Mouse (Mus musculus): ENCODE measurements around the gene Nup107. TPM values are rescaled to one million over a fixed set of nuclear protein-coding genes. Genes with fewer than 3 reads are reported as not detected.
"Not testable (repeated sequence)": the region's sequence is repeated elsewhere in the genome, so short reads cannot be mapped to it uniquely, and the experiment has no call there.

Nup107 gene
- total RNA-seq, 2 experiments from 2014 or later = 4.3 to 5.5 TPM

- DNase-seq = no peak
- intact Hi-C loops (cut with DNase I) = no loop called here
Observed at GRCm38 (mm10) chr10:117766896-117767160, 25.7 kb downstream of the Nup107 start.

GRCm38 (mm10) chr10:117766111-117766895, 26.2 kb downstream of the Nup107 start:
- no peak for DNase-seq
- intact Hi-C loops (cut with DNase I) = no loop called here

DNA sequence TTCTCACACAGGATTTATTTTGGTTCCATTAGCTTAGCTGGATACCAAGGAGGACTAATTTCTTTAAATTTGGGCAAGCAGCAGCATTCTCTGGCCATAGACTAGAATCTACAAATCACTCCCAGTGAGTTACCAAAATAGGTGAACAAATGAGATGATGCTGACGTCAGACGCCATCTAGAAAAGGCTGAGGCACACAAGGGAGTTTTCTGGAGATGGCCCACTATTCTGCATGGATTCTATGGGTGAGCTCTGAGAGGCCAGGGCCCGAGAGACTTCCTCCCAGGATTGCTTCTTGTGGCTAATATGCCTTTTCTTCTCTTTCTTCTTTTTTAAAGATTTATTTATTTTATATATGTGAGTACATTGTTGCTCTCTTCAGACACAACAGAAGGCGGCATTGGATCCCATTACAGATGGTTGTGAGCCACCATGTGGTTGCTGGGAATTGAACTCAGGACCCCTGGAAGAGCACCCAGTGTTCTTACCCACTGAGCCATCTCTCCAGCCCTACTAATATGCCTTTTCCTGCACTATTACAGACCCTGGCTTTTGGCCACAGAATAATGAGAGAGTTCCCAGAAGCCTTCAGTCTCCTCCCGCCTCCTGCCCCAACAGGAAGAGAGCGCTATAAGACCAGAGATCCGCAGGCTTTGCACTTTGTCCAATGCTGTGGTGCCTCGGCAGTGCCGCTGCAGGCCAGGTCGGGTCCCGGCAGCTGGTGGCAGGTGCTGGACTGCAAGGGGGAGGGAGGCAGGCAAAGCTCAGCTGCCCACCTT, 27.2 kb downstream of the Nup107 start:
- no peak for DNase-seq
- intact Hi-C loops (cut with DNase I) = no loop called here

GRCm38 (mm10) chr10:117764598-117764997, 27.9 kb downstream of the Nup107 start:
- DNase-seq = no peak
- intact Hi-C loops (cut with DNase I) = no loop called here

DNA sequence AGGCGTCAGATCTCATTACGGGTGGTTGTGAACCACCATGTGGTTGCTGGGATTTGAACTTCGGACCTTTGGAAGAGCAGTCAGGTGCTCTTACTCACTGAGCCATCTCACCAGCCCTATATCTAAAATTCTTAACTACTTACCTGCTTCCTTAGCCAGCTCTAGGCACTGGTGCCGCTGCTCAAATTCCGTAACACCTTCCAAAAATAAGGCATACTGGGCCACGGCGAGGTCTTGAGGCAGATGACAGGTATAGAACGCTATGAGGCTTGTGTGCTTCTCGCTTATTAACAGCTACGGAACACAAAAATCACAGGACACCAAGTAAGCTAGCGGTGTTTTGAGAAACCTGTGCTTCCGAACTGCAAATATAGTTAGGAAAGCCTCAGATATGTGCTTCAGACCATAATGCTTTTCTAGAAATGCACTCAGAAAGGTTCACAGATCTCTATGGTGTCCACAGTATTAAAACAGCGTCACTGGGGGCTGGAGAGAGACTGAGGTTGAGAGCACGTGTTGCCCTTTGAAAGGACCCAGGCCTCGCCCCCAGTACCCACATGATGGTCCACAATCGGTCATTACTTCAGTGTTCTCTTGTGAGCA, 28.8 kb downstream of the Nup107 start:
- DNase-seq = no peak
- intact Hi-C loops (cut with DNase I) = no loop called here

GRCm38 (mm10) chr10:117762966-117763365, 29.5 kb downstream of the Nup107 start:
- no peak for DNase-seq
- intact Hi-C loops (cut with DNase I) = no loop called here

DNA sequence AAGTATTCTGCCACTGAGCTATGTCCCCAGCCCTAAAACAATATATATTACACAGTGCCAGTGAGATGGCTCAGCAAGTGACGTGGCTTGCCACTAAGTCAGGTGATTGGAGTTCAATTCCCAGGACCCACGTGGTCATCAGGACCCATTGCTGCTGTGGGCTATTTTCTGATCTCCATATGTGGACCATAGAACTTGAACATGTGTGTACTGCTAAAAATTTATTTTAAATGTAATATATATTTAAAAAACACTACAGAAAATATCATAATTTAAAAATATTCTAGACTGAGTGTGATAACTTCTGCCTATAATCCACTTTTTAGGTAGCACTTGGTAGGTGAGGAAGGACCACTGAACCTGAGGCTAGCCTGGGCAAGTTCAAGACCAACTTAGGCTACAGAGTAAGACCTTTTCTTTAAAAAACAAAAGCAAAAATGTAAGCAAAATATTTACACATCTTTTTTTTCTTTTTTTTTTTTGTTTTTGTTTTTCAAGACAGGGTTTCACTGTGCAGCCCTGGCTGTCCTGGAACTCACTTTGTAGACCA, 30.1 kb downstream of the Nup107 start:
- no peak for DNase-seq
- intact Hi-C loops (cut with DNase I) = no loop called here

DNA sequence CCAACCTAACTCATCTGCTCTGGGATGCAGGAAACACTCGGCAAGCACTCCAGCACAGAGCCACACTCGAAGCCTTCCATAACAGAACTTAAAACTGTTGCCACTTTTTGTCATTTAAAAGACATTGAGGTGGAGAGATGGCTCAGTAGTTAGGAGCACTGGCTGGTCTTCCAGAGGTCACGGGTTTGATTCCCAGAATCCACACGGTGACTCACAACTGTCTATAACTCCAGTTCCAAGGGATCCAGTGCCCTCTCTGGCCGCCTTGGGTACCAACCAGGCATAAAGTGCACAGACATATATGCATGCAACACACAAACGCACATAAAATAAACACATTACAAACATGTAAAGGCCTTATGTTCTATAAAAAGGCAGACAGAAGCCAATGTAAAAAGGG, 31.0 kb downstream of the Nup107 start:
- no peak for DNase-seq
- intact Hi-C loops (cut with DNase I) = no loop called here

GRCm38 (mm10) chr10:117760831-117761335, 31.6 kb downstream of the Nup107 start:
- DNase-seq = no peak
- intact Hi-C loops (cut with DNase I) = no loop called here

GRCm38 (mm10) chr10:117759844-117760630, 32.5 kb downstream of the Nup107 start:
- intact Hi-C loops (cut with DNase I) = no loop called here
- no peak for DNase-seq

DNA sequence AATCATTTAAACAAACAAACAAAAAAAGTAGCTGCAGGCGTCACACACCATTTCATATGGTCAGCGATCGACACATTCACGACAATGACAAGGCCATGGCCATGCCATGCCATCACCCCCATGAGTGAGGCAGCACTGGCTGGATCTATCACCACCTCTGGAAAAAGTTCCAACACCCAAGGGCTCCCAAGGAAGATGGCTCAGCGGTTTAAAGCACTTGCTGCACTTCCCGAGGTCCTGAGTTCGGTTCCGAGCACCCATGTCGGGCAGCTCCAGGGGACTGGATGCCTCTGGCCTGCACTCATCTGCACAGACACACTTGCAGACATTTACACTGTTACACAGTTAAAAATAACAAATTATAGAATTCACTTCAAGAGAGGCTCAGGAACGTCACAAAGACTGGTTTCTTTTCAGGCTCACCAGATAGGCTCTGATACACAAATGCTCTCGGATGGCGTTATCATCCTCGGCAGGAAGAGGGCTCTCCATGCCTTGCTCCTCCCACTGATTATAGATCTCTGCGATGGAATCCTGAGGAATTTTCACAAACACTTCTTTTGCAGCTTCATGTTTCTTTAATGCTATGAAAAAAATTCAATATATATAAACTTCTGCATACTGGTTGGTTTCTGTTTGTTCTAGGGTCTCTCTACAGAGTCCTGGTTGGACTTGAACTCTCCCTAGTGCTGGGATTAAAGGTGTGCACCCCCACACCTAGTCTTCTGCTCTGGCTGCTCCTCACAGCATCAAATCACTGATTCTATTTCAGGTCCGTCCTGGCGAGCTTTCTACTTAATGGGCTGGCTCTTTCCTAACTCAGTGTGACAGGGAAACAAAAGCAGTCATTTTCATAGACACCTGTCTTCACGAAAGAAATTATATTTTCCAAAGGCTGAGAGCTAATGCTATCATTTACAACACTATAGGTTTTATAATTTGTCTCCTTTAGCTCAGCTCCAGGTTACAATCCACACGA, 33.5 kb downstream of the Nup107 start:
- intact Hi-C loops (cut with DNase I) = no loop called here
- no peak for DNase-seq

- intact Hi-C loops (cut with DNase I) = not testable (repeated sequence)
Observed at GRCm38 (mm10) chr10:117758344-117758743, 34.2 kb downstream of the Nup107 start.

DNA sequence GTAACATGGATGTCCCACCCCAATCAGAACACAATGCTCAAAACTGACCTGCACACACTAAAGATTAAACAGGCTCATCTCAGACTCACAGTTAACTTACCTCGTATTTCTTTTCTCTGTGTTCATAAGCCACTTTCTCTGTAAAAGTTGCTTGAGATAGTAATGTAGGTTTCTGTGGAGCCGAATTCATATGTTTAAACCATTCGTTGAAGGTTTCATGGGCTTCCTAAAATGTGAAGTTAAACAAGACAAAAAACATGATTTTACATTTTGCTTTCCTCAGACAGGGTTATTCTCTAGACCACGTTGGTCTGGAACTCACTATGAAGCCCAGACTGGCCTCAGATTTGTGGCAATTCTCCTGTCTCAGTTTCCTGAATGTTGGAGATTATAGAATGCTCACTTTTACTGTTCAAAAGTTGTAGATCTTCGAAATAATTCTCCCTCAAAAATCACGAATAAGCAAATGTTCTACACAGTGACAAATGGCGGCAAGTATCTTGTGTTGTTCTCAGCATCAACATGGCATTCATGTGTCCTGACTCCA, 34.6 kb downstream of the Nup107 start:
- no peak for DNase-seq
- intact Hi-C loops (cut with DNase I) = no loop called here

More at GRCm38 (mm10) chr10:117758344-117758743, 34.2 kb downstream of the Nup107 start:
- DNase-seq = not testable (repeated sequence)

- DNase-seq = no peak
Observed at GRCm38 (mm10) chr10:117757259-117757658, 35.2 kb downstream of the Nup107 start.

GRCm38 (mm10) chr10:117756784-117757183, 35.7 kb downstream of the Nup107 start:
- no peak for DNase-seq
- intact Hi-C loops (cut with DNase I) = no loop called here

More at GRCm38 (mm10) chr10:117757259-117757658, 35.2 kb downstream of the Nup107 start:
- intact Hi-C loops (cut with DNase I) = no loop called here

- intact Hi-C loops (cut with DNase I) = no loop called here
- no peak for DNase-seq
Observed at GRCm38 (mm10) chr10:117755799-117756467, 36.6 kb downstream of the Nup107 start.

DNA sequence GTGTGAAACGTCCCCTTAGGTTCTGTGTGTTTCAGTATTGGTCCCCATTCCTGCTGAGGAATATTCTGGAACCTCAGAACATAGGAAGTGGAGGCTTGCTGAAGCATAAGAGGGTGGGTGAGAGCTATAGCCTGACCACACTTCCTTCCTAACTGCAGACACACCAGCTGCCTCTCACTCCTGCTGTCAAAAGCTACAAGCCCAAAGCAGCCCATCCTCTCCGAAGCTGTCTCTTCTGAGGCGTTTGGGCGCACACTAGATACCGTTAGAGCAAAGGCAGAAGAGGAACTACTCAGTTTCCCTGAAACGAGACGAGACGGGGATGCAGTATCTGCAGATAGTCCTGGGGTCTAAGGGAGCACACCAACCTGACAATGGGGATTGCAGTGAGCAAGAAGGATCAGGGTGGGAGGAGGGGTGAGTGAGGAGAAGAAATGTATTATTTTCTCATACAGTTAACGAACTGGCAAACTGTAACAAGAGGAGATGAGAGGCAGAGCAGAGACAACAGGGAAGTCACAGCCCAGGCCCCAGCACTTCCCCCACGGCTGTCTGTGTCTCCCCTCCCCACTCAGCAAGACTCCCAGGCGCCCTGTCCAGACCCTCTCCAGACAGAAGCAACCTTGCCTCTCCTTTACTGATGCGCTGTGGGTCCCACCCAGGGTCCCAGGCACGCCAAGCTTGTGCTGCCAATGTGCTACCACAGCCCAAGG, 37.3 kb downstream of the Nup107 start:
- intact Hi-C loops (cut with DNase I) = no loop called here

GRCm38 (mm10) chr10:117754609-117754940, 37.9 kb downstream of the Nup107 start:
- intact Hi-C loops (cut with DNase I) = no loop called here
- DNase-seq = no peak

More for the DNA sequence above, 37.3 kb downstream of the Nup107 start:
- DNase-seq = no peak

Data from gastrocnemius, postnatal 36 days (tissue).